Mouse (Mus musculus) T-helper 2 cell (primary cell): ENCODE measurements around the gene Klrb1b.

Experiments
- in situ Hi-C: fragments of 300-600 bp; cut with MboI, MseI; formaldehyde crosslinking; loops from one replicate; pipeline ENCODE4 v1.15.1; 2025; ENCODE audit warnings: high pct_unique_total_duplicates

The Klrb1b gene

DNA sequence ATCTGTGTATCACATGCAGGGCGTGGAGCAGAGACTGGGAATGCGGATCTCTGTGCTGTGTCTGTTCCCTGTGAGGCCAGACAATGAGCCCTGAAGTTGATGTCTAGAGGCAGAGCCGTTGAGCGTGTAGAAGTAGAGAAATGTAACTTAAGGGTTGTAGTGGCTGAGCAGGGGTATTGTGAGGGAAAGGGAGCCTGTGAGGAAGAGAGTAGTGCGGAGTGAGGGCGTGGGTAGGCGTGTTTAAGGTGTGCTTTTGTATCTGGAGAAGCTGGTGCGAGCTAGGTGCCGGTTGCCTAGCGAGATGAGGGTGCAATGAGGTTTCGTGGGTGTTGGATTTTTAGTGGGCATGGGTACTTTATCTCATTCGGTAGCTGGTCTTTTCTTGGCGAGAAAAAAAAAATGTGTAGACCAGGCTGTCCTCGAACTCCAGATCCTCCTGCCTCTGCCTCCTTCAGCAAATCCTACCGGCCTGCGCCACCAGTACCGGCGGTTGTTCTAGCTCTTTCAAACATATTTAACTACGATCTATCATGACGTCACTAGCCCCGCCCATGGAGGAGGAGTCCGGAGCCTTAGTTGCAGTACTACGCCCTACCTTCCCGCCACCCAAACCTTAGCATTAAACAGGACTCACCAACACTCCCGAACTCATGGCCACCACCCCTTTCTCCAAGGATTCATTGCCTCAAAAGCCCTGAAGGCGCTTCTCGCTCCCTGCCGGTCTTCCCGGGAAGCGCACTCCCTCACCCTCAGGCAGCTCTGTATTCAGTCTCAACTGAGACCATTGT, 62.2 kb downstream of the Klrb1b start:
- in situ Hi-C loops, result loop anchor here (5.0 kb wide), 2 partner anchors 38 to 78 kb away; no protein-coding TSS in a partner anchor
